Mouse (Mus musculus) brain, embryonic 14.5 days (tissue): Measurements from ENCODE around the gene Actl11.

Experiments used
- CTCF ChIP-seq: fragments of 200-500 bp; IDR thresholded peaks from 2 replicates; pipeline ENCODE4 v1.5.1; 2012; ENCODE audit warnings: inconsistent platforms, mild to moderate bottlenecking, moderate library complexity, borderline replicate concordance; ENCODE audit not compliant: insufficient read depth, insufficient read length; ENCODE audit errors: extremely low read depth
- POLR2A ChIP-seq: fragments of 200-500 bp; IDR thresholded peaks from 2 replicates; pipeline ENCODE4 v1.6.1; 2012; ENCODE audit warnings: mild to moderate bottlenecking, inconsistent platforms, borderline replicate concordance; ENCODE audit not compliant: poor library complexity, insufficient read depth, insufficient read length, severe bottlenecking; ENCODE audit errors: extremely low read depth

DNA sequence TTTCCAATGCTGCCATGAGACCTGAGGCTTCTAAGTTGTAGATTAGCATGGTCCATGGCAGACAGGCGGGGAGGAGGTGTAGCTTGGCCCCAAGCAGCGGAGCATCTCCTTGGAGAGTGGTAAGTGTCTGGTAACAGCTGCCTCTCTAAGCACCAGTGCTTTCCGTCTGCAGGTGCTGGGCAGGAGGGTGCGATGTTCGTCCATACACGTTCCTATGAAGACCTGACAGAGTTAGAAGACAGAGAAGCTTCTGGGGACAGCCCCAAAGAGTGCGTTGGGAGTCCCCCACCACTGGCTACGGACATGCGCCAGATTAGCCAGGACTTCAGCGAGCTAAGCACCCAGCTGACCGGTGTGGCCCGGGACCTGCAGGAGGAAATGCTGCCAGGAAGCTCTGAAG, 28.4 kb upstream of the Actl11 start:
- TF ChIP-seq CTCF (no peak), POLR2A (no peak)
